Mouse (Mus musculus) heart, postnatal 4 days (tissue): ENCODE results near the gene Kif26a. TPM values are rescaled to one million over a fixed set of nuclear protein-coding genes. Genes with fewer than 3 reads are reported as not detected.

Experiments
- DNase-seq: peaks from one replicate; pipeline ENCODE4 v3.0.0; 2021
- total RNA-seq, 2 experiments: library from RNA; stranded (reverse); gene quantifications; 2 replicates each; pipeline ENCODE4 v1.2.3; 2021

The Kif26a gene
- total RNA-seq, 2 experiments from 2014 or later = 29.0 to 32.5 TPM

DNA sequence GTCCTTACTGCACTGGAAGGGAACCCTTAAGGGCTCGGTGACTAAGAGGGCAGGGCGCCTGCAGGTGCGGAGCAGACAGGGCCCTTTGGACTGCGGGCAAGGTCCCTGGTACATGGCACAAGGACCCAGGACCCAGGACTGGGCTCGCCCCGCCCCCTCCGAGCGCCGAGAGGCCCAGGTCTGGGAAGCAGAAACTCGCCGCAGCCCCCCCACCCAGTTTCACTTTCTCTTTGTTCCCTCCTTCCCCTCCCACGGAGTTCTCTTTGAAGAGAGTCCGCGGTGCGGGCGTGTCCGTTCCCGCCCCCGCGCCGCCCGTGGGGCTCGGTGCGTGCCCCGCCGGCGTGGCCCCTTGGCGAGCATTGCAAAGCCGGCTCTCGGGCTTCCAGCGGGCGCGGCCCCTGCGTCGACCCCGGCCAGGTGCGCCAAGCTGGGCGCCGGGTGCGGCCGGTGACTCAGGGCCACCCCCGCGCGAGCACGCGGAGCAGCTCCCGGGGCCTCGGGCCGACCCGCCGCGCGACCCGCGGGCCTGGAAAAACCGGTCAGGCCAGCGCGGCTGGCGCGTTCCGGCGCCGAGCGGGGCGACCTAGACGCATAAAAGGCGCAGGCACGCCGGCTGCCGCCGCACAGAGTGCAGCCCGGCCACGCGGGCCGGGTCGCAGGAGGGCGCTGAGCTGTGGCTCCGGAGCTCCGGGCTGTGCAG lies 15.7 kb upstream of the Kif26a start:
- peak; percentile 66 for DNase-seq

GRCm38 (mm10) chr12:112130957-112131356 lies 15.1 kb upstream of the Kif26a start:
- DNase-seq = no peak

DNA sequence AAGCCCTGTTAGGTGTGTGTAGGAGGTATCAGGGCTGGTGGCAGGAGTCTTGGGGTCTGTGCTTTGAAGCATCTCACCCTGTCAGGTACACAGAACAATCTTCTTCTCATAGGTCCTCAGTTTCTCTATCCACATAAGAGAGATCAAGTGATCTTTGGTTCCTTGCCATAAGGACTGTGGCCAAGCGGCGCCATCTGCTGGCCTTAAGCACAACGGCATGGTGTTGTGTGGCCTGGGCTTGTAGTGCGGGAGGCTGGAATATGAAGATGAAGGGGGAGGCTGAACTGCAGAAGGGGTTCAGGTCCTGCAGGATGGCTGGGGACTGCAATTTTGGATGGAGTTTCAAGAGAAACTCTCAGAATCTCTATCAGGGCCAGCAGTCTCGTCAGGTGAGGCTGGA lies 5.8 kb upstream of the Kif26a start:
- peak; percentile 58 for DNase-seq

DNA sequence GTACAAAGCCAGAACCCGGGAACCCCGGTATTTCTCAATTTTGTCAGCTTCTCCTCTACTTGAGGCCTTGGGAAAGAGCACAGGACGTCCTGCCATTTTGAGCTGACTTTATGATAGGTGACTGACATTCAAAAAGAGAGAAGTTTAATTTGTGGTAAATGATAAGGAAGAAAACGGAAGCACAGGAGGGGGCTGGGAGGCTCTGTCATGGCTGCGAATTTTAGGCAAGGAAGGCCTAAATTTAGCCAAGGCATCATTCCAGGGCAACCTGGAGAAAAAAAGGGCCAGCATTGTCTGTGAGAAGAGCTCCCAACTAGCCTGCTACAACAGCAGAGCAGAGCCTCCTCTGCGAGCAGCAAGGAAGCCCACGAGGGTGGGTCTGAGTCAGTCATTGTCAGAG lies 5.3 kb upstream of the Kif26a start:
- no peak for DNase-seq

DNA sequence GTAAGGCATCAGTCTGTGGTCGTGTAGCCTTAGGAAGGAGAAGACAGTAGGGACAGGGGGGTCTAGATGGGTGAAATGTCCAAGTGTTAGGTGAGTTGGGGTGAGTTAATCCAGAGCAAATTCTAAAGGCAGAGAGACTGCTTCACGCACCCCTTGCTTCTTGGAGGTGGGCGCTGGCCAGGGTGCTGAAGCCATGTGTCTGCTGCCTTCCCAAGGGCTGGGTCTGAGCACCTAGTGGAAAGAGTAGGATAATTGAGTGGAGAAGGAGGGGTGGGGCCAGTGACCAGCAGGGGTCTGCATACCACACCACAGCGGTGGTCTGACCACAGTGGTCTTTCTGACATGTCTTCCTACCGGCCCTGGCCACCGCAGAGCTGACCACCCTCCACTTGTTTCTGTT lies 4.7 kb upstream of the Kif26a start:
- peak; percentile 79 for DNase-seq

DNA sequence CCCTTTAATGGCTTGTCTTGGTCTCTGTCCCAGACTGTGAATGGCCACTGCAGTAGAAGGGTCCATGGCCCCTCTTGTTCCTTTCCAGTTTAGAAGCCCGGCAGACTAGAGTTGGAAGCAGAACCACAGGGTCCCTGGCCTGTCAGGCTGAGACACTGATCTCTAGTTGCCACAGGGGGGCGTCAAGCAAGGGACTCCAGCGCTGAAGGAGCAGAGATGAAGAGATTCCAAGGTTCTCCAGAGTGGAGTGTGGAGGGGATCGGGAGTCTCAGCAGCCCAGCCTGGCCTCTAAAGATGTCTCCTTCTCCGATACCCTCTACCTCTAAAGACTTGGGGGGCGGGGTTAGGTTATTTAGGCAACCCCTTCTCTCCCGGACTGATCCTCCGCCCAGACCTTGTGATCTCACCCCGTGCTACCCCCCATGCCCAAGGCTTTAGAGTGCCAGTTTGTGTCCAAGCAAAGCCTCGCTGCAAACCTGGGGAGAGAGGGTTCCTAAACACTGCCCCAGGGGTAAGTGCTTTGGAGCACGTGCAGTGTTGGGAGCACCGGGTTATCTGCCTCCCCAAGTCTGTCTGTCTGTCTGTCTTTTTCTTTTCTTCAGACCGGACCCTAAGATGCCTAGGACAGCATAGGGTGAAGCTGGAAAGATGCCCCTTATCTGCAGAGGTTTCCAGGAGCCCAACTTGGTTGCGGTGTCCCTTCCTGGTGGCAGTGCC lies 2.7 kb upstream of the Kif26a start:
- DNase-seq = no peak

- no peak for DNase-seq
Measured at GRCm38 (mm10) chr12:112143833-112144201, 2.2 kb upstream of the Kif26a start.

DNA sequence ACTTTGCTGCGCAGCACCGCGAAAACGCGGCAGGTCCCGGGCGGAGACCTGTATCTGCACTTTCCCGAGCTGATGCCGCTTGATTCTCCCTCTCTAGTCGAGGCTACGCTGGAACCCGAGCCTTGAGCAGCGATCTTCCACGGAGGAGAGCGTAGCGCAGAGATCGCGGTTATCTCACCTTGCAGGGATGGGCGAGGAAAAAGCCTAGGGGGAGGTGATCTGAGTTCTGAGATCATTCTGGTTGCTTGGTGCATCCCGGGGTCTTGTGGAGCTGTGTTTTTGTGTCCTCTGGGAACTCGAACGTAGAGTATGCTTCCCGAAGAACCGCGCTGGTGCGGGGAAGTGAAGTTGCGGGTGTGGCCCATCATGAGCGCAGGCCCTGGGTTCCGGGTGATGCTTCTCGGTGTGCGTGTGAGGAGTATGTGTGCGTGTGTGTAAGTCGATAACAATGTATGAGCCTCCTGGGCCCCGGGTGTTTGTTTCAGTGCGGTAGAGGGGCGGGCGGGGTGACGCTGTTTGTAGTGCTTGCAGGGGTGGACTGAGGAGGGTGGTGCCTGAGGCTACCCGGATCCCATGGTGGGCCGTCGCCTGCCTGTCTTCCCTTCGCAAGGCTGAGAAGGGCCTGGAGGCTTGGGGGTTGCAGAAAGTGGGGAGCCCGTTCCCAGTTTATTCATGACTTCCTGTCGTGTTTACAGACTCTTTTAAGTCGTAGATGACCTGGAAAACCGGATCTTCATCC lies 1.5 kb upstream of the Kif26a start:
- DNase-seq = no peak

DNA sequence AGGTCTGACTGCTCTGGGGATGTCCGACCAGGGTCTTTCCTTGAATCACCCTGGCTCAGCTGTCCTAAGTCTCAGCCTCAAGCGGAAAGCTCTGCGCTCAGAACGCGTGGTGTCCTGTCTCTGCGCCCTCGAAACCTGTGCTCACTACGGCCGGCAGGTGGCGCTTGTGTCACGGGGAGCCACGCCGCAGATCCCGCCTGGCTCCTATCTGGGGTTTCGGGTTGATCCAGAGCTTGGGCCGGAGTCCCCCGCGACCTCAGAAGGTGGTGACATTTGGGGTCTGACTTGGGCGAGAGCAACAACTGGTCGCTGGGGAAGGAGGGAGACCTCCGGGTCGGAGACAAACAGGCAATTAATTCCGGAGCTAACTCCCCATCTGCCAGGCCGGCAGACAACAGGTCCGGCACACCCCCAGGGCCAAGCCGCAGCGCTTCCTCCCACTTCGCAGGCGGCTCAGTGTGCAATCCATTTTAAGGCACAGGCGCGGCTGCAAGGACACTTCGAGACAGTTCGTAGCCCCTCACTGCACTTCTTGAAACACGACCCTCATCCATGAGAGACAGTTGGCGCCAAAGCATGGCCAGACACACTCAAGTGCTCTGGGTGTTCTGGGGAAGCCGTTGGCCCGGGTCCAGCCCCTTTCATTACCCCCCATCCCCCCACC lies 665 bp upstream of the Kif26a start:
- peak; percentile 92 for DNase-seq

DNA sequence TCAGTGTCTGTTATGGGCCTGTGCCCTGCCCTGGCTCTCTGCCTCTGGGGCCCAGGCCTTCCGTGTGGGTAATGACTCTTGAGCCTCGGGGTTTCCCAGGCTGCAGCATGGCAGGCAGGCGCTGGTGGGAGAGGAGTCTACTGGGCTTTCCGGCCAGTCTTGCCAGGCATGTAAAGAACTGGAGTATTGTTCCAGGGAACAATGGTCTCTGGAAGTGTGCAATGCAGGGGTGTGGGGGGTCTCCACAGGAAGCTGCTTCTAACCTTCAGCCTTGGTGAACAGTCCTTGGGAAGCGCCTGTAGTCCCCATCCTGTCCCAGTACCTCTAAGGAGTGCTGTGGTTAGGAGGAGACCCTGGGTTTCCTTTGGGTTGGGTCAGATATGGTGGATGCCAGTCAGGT lies 1.4 kb downstream of the Kif26a start:
- DNase-seq = peak; percentile 45

GRCm38 (mm10) chr12:112150011-112150410 lies 4.0 kb downstream of the Kif26a start:
- DNase-seq = no peak

- peak; percentile 42 for DNase-seq
Measured at GRCm38 (mm10) chr12:112151244-112151979, 5.4 kb downstream of the Kif26a start.

GRCm38 (mm10) chr12:112151980-112152362 lies 6.0 kb downstream of the Kif26a start:
- no peak for DNase-seq

GRCm38 (mm10) chr12:112153597-112153996 lies 7.6 kb downstream of the Kif26a start:
- DNase-seq = peak; percentile 39

DNA sequence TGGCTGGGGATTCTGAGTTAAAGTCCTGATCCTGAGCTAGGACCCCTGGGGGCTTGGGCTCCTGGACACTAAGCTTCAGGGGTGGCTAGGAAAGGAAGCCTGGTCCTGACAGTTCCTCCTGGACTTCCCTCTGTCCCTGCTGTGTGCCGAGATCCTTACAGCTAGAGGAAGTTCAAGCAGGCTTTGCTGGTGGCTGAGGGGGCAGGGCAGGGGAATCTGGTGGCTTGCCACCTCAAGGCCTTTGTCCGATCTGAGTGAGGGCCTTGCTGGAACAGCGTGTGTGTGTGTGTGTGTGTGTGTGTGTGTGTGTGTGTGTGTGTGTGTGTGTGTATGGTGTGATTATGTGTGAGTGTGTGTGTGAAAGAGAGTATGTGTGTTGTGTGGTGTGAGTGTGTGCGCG lies 8.5 kb downstream of the Kif26a start:
- peak; percentile 38 for DNase-seq

DNA sequence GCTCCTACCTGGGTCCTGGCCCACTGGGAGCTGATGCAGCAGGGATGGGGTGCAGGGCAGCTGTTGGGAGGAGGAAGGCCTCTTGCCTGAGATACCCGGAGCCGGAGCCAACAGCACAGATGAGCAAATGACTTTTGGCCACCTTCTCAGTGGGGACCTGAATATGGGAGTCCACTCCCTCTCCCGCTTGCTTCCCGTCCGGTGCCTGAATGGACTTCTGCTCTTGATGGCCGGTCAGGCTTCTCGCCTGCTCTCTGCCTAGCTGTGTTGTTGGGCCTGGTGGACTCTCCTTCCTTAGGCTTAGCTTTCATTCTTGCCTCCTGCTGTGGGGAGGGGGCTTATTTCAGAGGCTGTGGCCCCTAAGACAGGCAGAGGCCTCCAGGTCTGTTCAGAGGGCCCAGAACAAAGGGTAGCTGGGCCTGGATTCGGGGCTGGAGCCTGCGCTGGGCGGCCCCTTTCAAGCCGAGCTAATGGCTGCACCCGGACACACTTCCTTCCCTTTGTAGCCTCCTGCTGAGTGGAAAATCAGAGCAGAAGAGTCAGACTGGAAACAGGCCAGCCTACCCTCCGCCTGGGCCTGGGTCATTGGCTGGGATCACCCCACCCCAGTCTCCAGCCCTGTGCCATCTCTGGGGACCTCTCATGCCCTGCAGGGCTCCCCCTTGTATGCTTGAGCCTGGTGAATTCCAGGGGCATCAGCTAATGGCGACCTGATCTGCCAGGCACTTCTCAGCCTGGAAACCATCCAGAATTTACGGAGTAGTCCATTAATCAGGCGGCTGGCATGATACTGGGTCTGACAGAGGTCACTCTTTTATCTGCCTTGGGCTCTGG lies 9.4 kb downstream of the Kif26a start:
- DNase-seq = peak; percentile 60

- no peak for DNase-seq
Measured at GRCm38 (mm10) chr12:112156804-112157203, 10.8 kb downstream of the Kif26a start.

- DNase-seq = no peak
Measured at GRCm38 (mm10) chr12:112158246-112158645, 12.2 kb downstream of the Kif26a start.

GRCm38 (mm10) chr12:112158784-112159183 lies 12.8 kb downstream of the Kif26a start:
- DNase-seq = no peak

GRCm38 (mm10) chr12:112163981-112164839 lies 18.2 kb downstream of the Kif26a start:
- no peak for DNase-seq
